Mouse (Mus musculus): ENCODE data around the gene Ddi2. TPM values are rescaled to one million over a fixed set of nuclear protein-coding genes. Genes with fewer than 3 reads are reported as not detected.

Gene Ddi2
- polyA plus RNA-seq, 2 experiments: 9.2 to 9.5 TPM

GRCm38 (mm10) chr4:141767353-141768036 lies 44.3 kb upstream of the Ddi2 start:
- Histone ChIP-seq H3K36me3 (replicated peaks; ENCODE audit: control insufficient read depth, insufficient read depth, low read depth) (peaks cover 38% of the 10 kb centered on the region), H3K4me3 (ENCODE audit: insufficient read depth in 1 of 2, low read depth in 2 of 2, low read length in 2 of 2) (peak overlapping the region; percentile 31 to 37), H3K27me3 (ENCODE audit: control insufficient read depth, insufficient read depth, low read length) (no peaks in the 10 kb centered on the region), H3K4me1 (replicated peaks; ENCODE audit: control insufficient read depth in 2 of 2, insufficient read depth in 2 of 2, low read length in 1 of 2) (peaks cover 52 to 60% of the 10 kb centered on the region in 2 experiments), H3K9me3 (ENCODE audit: control insufficient read depth, low read length) (no peaks in the 10 kb centered on the region), H3K4me2 (ENCODE audit: low read depth) (peak overlapping the region; percentile 68), H3K9ac (replicated peaks) (peak overlapping the region; percentile 29), H3K27ac (peak overlapping the region; percentile 70)
- peak; percentile 61 to 67 (median 66) for DNase-seq (ENCODE audit: low read depth in 3 of 3, low spot score in 3 of 3)
- 40% methylated on average over 19 of the region's 19 CpGs for WGBS (ENCODE audit: insufficient replicate concordance)
- TF ChIP-seq EP300 (IDR thresholded peaks at IDR 0.05; ENCODE audit: low read depth): peak; percentile 47; the same call in 1 of the 2 replicates
- no peak for TF ChIP-seq CTCF (IDR thresholded peaks at IDR 0.05; ENCODE audit: low read depth)
- peak; percentile 91 for ATAC-seq (ENCODE audit: insufficient read depth)

- H3K36me3 ChIP-seq (replicated peaks; ENCODE audit: control insufficient read depth, insufficient read depth, low read depth): peaks cover 41% of the 10 kb centered on the region
- peak overlapping the region; percentile 3 to 31; a peak in 3 of 4 replicates for H3K4me3 ChIP-seq (ENCODE audit: insufficient read depth in 1 of 2, low read depth in 2 of 2, low read length in 2 of 2)
- H3K4me1 ChIP-seq (replicated peaks; ENCODE audit: control insufficient read depth in 2 of 2, insufficient read depth in 2 of 2, low read length in 1 of 2): peaks cover 48 to 55% of the 10 kb centered on the region in 2 experiments
- no peaks in the 10 kb centered on the region for H3K9me3 ChIP-seq (ENCODE audit: control insufficient read depth, low read length)
- peak overlapping the region; percentile 70 for H3K27ac ChIP-seq
- WGBS (ENCODE audit: insufficient replicate concordance): 67% methylated on average over 19 of the region's 19 CpGs
- H3K27me3 ChIP-seq (ENCODE audit: control insufficient read depth, insufficient read depth, low read length): no peaks in the 10 kb centered on the region
- peak overlapping the region; percentile 29 for H3K9ac ChIP-seq (replicated peaks)
- ATAC-seq (ENCODE audit: insufficient read depth) (no peak; the same call in 1 of the 2 replicates), DNase-seq (ENCODE audit: low read depth in 3 of 3, low spot score in 3 of 3) (no peak)
- TF ChIP-seq EP300 (IDR thresholded peaks at IDR 0.05; ENCODE audit: low read depth) (no peak), CTCF (IDR thresholded peaks at IDR 0.05; ENCODE audit: low read depth) (no peak)
- peak overlapping the region; percentile 68 for H3K4me2 ChIP-seq (ENCODE audit: low read depth)
These were observed 43.6 kb upstream of the Ddi2 start for GRCm38 (mm10) chr4:141766668-141767352.

GRCm38 (mm10) chr4:141766316-141766667 lies 43.1 kb upstream of the Ddi2 start:
- TF ChIP-seq EP300 (IDR thresholded peaks at IDR 0.05; ENCODE audit: low read depth): no peak
- no peak for TF ChIP-seq CTCF (IDR thresholded peaks at IDR 0.05; ENCODE audit: low read depth)
- Histone ChIP-seq H3K9ac (replicated peaks) (peak overlapping the region; percentile 6; the same call in 1 of the 2 replicates), H3K9me3 (ENCODE audit: control insufficient read depth, low read length) (no peaks in the 10 kb centered on the region), H3K4me1 (replicated peaks; ENCODE audit: control insufficient read depth in 2 of 2, insufficient read depth in 2 of 2, low read length in 1 of 2) (peaks cover 42 to 50% of the 10 kb centered on the region in 2 experiments), H3K36me3 (replicated peaks; ENCODE audit: control insufficient read depth, insufficient read depth, low read depth) (peaks cover 39% of the 10 kb centered on the region), H3K27ac (peak overlapping the region; percentile 70), H3K27me3 (ENCODE audit: control insufficient read depth, insufficient read depth, low read length) (no peaks in the 10 kb centered on the region), H3K4me2 (ENCODE audit: low read depth) (peak overlapping the region; percentile 68), H3K4me3 (ENCODE audit: insufficient read depth in 1 of 2, low read depth in 2 of 2, low read length in 2 of 2) (no peak overlapping the region)
- DNase-seq (ENCODE audit: low read depth in 3 of 3, low spot score in 3 of 3) (no peak), ATAC-seq (ENCODE audit: insufficient read depth) (no peak)
- 55% methylated on average over 8 of the region's 8 CpGs for WGBS (ENCODE audit: insufficient replicate concordance)

- no peak for TF ChIP-seq EP300 (IDR thresholded peaks at IDR 0.05; ENCODE audit: low read depth)
- TF ChIP-seq CTCF (IDR thresholded peaks at IDR 0.05; ENCODE audit: low read depth): no peak
- peaks cover 33% of the 10 kb centered on the region for H3K36me3 ChIP-seq (replicated peaks; ENCODE audit: control insufficient read depth, insufficient read depth, low read depth)
- H3K4me1 ChIP-seq (replicated peaks; ENCODE audit: control insufficient read depth in 2 of 2, insufficient read depth in 2 of 2, low read length in 1 of 2): peaks cover 30 to 39% of the 10 kb centered on the region in 2 experiments
These were observed 41.8 kb upstream of the Ddi2 start for GRCm38 (mm10) chr4:141765008-141765407.

GRCm38 (mm10) chr4:141763476-141763875 lies 40.3 kb upstream of the Ddi2 start:
- TF ChIP-seq EP300 (IDR thresholded peaks at IDR 0.05; ENCODE audit: low read depth): no peak
- TF ChIP-seq CTCF (IDR thresholded peaks at IDR 0.05; ENCODE audit: low read depth): no peak
- Histone ChIP-seq H3K4me1 (replicated peaks; ENCODE audit: control insufficient read depth in 2 of 2, insufficient read depth in 2 of 2, low read length in 1 of 2) (peaks cover 35 to 44% of the 10 kb centered on the region in 2 experiments), H3K27me3 (ENCODE audit: control insufficient read depth, insufficient read depth, low read length) (no peaks in the 10 kb centered on the region), H3K27ac (no peak overlapping the region), H3K4me2 (ENCODE audit: low read depth) (no peak overlapping the region), H3K9me3 (ENCODE audit: control insufficient read depth, low read length) (no peaks in the 10 kb centered on the region), H3K4me3 (ENCODE audit: insufficient read depth in 1 of 2, low read depth in 2 of 2, low read length in 2 of 2) (no peak overlapping the region), H3K36me3 (replicated peaks; ENCODE audit: control insufficient read depth, insufficient read depth, low read depth) (peaks cover 26% of the 10 kb centered on the region), H3K9ac (replicated peaks) (no peak overlapping the region)
- WGBS (ENCODE audit: insufficient replicate concordance): 88% methylated on average over 12 of the region's 12 CpGs
- ATAC-seq (ENCODE audit: insufficient read depth) (no peak), DNase-seq (ENCODE audit: low read depth in 3 of 3, low spot score in 3 of 3) (no peak)

More at GRCm38 (mm10) chr4:141765008-141765407, 41.8 kb upstream of the Ddi2 start:
- DNase-seq (ENCODE audit: low read depth in 3 of 3, low spot score in 3 of 3) (no peak), ATAC-seq (ENCODE audit: insufficient read depth) (no peak)
- 90% methylated on average over 3 of the region's 3 CpGs for WGBS (ENCODE audit: insufficient replicate concordance)
- Histone ChIP-seq H3K4me3 (ENCODE audit: insufficient read depth in 1 of 2, low read depth in 2 of 2, low read length in 2 of 2) (no peak overlapping the region), H3K9ac (replicated peaks) (no peak overlapping the region), H3K9me3 (ENCODE audit: control insufficient read depth, low read length) (no peaks in the 10 kb centered on the region), H3K27ac (no peak overlapping the region), H3K27me3 (ENCODE audit: control insufficient read depth, insufficient read depth, low read length) (no peaks in the 10 kb centered on the region), H3K4me2 (ENCODE audit: low read depth) (no peak overlapping the region)
